Mouse (Mus musculus) ES-Bruce4 (cell line): Measurements from ENCODE around the gene Plin5. TPM values are rescaled to one million over a fixed set of nuclear protein-coding genes. Genes with fewer than 3 reads are reported as not detected.

Source experiments
- H3K27ac ChIP-seq: 2 replicates; pipeline ENCODE4 v1.5.1; 2012; ENCODE audit warnings: low read length, inconsistent platforms; ENCODE audit not compliant: insufficient read depth
- H3K27me3 ChIP-seq: 2 replicates; pipeline ENCODE4 v1.6.1; 2012; ENCODE audit warnings: mild to moderate bottlenecking, low read length, inconsistent platforms; ENCODE audit not compliant: control insufficient read depth, poor library complexity, insufficient read depth, severe bottlenecking
- H3K36me3 ChIP-seq: 2 replicates; pipeline ENCODE4 v1.6.1; 2012; ENCODE audit warnings: inconsistent platforms, mild to moderate bottlenecking, low read length, moderate library complexity; ENCODE audit not compliant: control insufficient read depth, poor library complexity, insufficient read depth, severe bottlenecking
- H3K4me1 ChIP-seq: one replicate; pipeline ENCODE4 v1.8.1; 2011; ENCODE audit warnings: low read length; ENCODE audit not compliant: control insufficient read depth, insufficient read depth
- H3K4me3 ChIP-seq: 2 replicates; pipeline ENCODE4 v1.5.1; 2011; ENCODE audit warnings: low read depth, mild to moderate bottlenecking, low read length
- H3K9ac ChIP-seq: 2 replicates; pipeline ENCODE4 v1.6.1; 2012; ENCODE audit warnings: low read depth, mild to moderate bottlenecking, inconsistent platforms; ENCODE audit not compliant: poor library complexity, severe bottlenecking
- H3K9me3 ChIP-seq: replicated peaks from 2 replicates; pipeline ENCODE4 v1.6.1; 2012; ENCODE audit warnings: mild to moderate bottlenecking, low read length, inconsistent platforms; ENCODE audit not compliant: control insufficient read depth, poor library complexity, insufficient read depth, severe bottlenecking
- CTCF ChIP-seq: IDR thresholded peaks from one replicate; pipeline ENCODE4 v1.8.1; 2011; ENCODE audit warnings: low read depth, low read length
- EP300 ChIP-seq: IDR thresholded peaks from 2 replicates; pipeline ENCODE4 v1.6.1; 2011; ENCODE audit warnings: low read depth, low read length; ENCODE audit not compliant: insufficient read depth
- POLR2A ChIP-seq: IDR thresholded peaks from one replicate; pipeline ENCODE4 v1.8.1; 2011; ENCODE audit warnings: low read length; ENCODE audit not compliant: insufficient read depth
- polyA plus RNA-seq: library from polyadenylated mRNA; stranded (reverse); fragments of >200 nt; gene quantifications from 2 replicates; pipeline ENCODE4 v1.2.4, GENCODE M21; 2011; ENCODE audit warnings: low read depth; ENCODE audit not compliant: missing spikeins, insufficient read depth, insufficient read length

Gene Plin5
- polyA plus RNA-seq, 1 experiment, result 1.0 TPM

- no peak for TF ChIP-seq POLR2A
- no peak for TF ChIP-seq EP300
- no peak for TF ChIP-seq CTCF
- Histone ChIP-seq H3K4me3 (no peak overlapping the region), H3K36me3 (peaks cover 42% of the 10 kb centered on the region), H3K27me3 (no peaks in the 10 kb centered on the region), H3K4me1 (no peaks in the 10 kb centered on the region), H3K27ac (no peak overlapping the region), H3K9me3 (no peaks in the 10 kb centered on the region), H3K9ac (no peak overlapping the region)
Observed at GRCm38 (mm10) chr17:56096883-56097282, 20.5 kb downstream of the Plin5 start.

DNA sequence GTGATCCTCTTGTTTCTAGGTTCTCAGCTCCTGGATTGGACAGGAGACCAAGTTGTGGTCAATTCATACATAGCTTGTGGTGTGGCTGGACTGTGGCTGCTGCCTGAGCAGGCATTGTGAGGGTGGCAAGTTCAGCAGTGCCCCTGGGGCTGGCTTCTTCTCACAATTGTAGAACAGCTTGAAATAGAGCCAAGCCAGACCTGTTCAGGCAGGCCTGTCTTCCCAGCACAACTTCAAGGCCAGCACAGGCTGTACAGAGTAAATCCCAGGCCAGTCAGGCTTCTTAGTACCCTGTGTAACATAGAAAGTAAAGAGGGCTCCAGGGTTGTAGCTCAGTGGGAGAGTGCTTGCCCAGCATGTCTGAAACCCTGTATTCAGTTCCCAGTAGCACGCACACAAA, 24.6 kb downstream of the Plin5 start:
- H3K4me3 ChIP-seq, result no peak overlapping the region
- H3K36me3 ChIP-seq, result peaks cover 20% of the 10 kb centered on the region
- H3K4me1 ChIP-seq, result no peaks in the 10 kb centered on the region
- TF ChIP-seq CTCF (no peak), EP300 (no peak), POLR2A (no peak)
- no peak overlapping the region for H3K9ac ChIP-seq
- H3K9me3 ChIP-seq, result no peaks in the 10 kb centered on the region
- H3K27ac ChIP-seq, result no peak overlapping the region
- no peaks in the 10 kb centered on the region for H3K27me3 ChIP-seq

DNA sequence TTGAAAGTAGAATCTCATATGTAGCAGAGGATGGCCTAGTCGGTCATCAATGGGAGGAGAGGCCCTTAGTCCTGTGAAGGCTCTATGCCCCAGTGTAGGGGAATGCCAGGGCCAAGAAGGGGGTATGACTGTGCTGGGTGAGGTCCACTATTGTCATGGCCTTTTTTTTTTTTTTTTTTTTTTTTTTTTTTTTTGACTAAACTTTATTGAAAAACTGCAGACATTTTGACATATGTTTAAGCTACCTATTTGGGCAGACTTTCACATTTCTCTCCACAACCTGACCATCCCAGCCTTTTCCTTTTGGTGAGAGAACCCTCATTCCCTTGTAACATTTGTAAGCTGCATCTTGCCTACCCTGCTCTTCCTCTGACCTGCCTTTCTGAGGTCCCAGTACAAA, 25.1 kb downstream of the Plin5 start:
- H3K36me3 ChIP-seq, result peaks cover 20% of the 10 kb centered on the region
- no peaks in the 10 kb centered on the region for H3K4me1 ChIP-seq
- no peaks in the 10 kb centered on the region for H3K27me3 ChIP-seq
- H3K4me3 ChIP-seq, result no peak overlapping the region
- no peak overlapping the region for H3K9ac ChIP-seq
- TF ChIP-seq POLR2A (no peak), EP300 (no peak), CTCF (no peak)
- no peak overlapping the region for H3K27ac ChIP-seq
- no peaks in the 10 kb centered on the region for H3K9me3 ChIP-seq

GRCm38 (mm10) chr17:56080781-56081585, 36.4 kb downstream of the Plin5 start:
- Histone ChIP-seq H3K4me3 (peak overlapping the region; percentile 87), H3K4me1 (no peaks in the 10 kb centered on the region), H3K9me3 (no peaks in the 10 kb centered on the region), H3K9ac (peak overlapping the region; percentile 83), H3K27me3 (no peaks in the 10 kb centered on the region), H3K27ac (peak overlapping the region; percentile 5; the same call in 1 of the 2 replicates), H3K36me3 (peaks cover 21% of the 10 kb centered on the region)
- TF ChIP-seq POLR2A (peak; percentile 46), EP300 (no peak)

DNA sequence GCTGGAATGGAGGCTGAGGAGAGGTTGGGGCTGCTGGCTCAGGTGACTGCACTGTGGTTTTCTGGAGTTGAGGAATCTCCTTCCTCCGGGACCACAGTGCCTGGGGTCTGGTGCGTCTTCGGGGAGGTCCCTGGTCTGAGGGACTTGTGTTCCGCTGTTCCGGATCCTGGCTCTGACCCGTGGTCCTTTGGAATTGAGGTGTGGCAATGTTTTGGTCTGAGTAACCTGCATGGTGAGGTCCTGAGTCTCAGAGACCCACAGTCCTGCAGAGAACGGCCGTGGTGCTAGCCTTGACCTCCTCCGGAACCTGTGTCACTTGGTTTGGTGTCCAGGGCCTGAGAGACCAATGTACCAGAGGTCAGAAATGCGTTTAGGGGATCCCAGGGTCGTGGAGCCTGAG, 37.5 kb downstream of the Plin5 start:
- Histone ChIP-seq H3K9me3 (no peaks in the 10 kb centered on the region), H3K4me1 (no peaks in the 10 kb centered on the region), H3K36me3 (peaks cover 19% of the 10 kb centered on the region), H3K4me3 (peak overlapping the region; percentile 87), H3K27me3 (no peaks in the 10 kb centered on the region), H3K9ac (peak overlapping the region; percentile 83), H3K27ac (no peak overlapping the region)
- TF ChIP-seq CTCF, result no peak
- no peak for TF ChIP-seq EP300
- no peak for TF ChIP-seq POLR2A
